Mouse (Mus musculus): ENCODE data around the gene Slc5a11. TPM values are rescaled to one million over a fixed set of nuclear protein-coding genes. Genes with fewer than 3 reads are reported as not detected.

The Slc5a11 gene
- polyA plus RNA-seq, 1 experiment from 2014 or later, result 0.70 TPM

- Histone ChIP-seq H3K27ac (no peak overlapping the region), H3K27me3 (no peaks in the 10 kb centered on the region), H3K4me3 (no peak overlapping the region), H3K4me1 (replicated peaks) (no peaks in the 10 kb centered on the region), H3K9me3 (no peaks in the 10 kb centered on the region), H3K9ac (no peak overlapping the region), H3K36me3 (no peaks in the 10 kb centered on the region), H3K4me2 (no peak overlapping the region)
- ATAC-seq (ENCODE audit: low FRiP score), result no peak
- WGBS, result 44% methylated on average over 2 of the region's 2 CpGs
Measured at GRCm38 (mm10) chr7:123248166-123248565, 33.6 kb downstream of the Slc5a11 start.

DNA sequence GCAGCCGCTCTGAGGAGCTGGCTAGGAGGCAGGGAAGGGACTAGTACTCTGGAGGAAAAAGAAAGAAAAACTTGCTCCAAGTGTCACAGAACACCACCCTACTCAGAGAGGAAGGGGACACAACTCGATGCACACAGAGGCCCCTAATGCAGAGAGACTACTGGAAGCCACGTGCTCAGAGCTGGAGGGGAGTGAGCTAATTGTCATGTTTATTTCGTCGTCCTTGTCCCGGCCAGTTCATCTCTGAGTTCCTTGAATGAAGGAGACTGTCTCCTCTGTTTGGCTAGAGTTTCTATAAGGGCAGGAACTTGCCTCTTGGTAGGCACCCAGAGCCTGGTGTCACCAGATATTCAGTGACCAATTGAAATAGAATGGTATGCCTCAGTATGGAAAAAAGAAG, 36.8 kb downstream of the Slc5a11 start:
- Histone ChIP-seq H3K27me3 (no peaks in the 10 kb centered on the region), H3K27ac (no peak overlapping the region), H3K9ac (no peak overlapping the region), H3K4me1 (replicated peaks) (0 out of 2 replicates have a peak, but pooled peaks cover 4% of the 10 kb centered on the region), H3K36me3 (no peaks in the 10 kb centered on the region), H3K4me2 (no peak overlapping the region), H3K4me3 (no peak overlapping the region), H3K9me3 (no peaks in the 10 kb centered on the region)
- WGBS, result 57% methylated on average over 6 of the region's 6 CpGs
- ATAC-seq (ENCODE audit: low FRiP score), result no peak

DNA sequence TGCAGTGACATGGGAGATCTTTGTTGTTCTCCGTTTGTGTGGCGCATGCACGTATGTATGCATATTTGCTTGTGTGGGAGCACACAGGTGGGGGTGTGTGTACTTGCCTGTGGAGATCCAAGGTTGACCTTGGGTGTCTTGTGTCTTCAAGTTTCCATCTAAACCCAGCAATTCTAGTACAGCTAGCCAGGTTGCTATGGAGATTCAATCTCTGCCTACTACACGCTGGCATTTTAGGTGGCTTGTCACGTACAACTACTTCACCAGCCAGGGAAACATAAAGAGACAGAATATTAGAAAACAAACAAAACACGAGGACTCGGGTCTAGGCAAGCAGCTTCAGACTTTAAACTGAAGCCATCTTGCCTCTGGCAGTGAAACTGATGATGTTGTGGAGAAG, 38.8 kb downstream of the Slc5a11 start:
- no peak for ATAC-seq (ENCODE audit: low FRiP score)
- no peaks in the 10 kb centered on the region for H3K27me3 ChIP-seq
- H3K9ac ChIP-seq, result no peak overlapping the region
- no peak overlapping the region for H3K4me3 ChIP-seq
- H3K36me3 ChIP-seq, result no peaks in the 10 kb centered on the region
- no peaks in the 10 kb centered on the region for H3K9me3 ChIP-seq
- 72% methylated on average over 7 of the region's 7 CpGs for WGBS
- 0 out of 2 replicates have a peak, but pooled peaks cover 4% of the 10 kb centered on the region for H3K4me1 ChIP-seq (replicated peaks)
- H3K27ac ChIP-seq, result no peak overlapping the region
- no peak overlapping the region for H3K4me2 ChIP-seq

- Histone ChIP-seq H3K9ac (no peak overlapping the region), H3K4me2 (no peak overlapping the region), H3K9me3 (no peaks in the 10 kb centered on the region), H3K4me1 (replicated peaks) (0 out of 2 replicates have a peak, but pooled peaks cover 4% of the 10 kb centered on the region), H3K27ac (no peak overlapping the region), H3K36me3 (no peaks in the 10 kb centered on the region), H3K27me3 (no peaks in the 10 kb centered on the region), H3K4me3 (no peak overlapping the region)
- ATAC-seq (ENCODE audit: low FRiP score), result no peak
- 91% methylated on average over 14 of the region's 14 CpGs for WGBS
Measured at GRCm38 (mm10) chr7:123254196-123254970, 39.8 kb downstream of the Slc5a11 start.

DNA sequence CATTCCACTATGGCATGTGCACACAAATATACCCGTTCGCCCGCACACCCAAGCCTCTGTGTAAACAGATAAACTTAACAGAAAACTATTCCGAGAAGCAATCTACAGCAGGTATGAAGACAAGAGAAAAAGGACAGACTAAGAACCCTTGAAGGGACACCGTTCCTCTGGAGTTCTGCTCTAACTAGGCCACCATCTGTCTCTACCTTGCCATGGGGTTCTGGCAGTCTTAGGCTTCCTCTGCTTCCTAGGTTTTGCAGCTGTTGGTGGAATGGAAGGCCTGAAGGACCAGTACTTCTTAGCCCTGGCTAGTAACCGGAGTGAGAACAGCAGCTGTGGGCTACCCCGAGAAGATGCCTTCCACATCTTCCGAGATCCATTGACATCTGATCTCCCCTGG, 43.5 kb downstream of the Slc5a11 start:
- H3K4me3 ChIP-seq, result no peak overlapping the region
- H3K4me1 ChIP-seq (replicated peaks), result 0 out of 2 replicates have a peak, but pooled peaks cover 4% of the 10 kb centered on the region
- H3K36me3 ChIP-seq, result no peaks in the 10 kb centered on the region
- H3K9ac ChIP-seq, result no peak overlapping the region
- WGBS, result 93% methylated on average over 8 of the region's 8 CpGs
- H3K27me3 ChIP-seq, result no peaks in the 10 kb centered on the region
- no peak overlapping the region for H3K4me2 ChIP-seq
- H3K27ac ChIP-seq, result no peak overlapping the region
- H3K9me3 ChIP-seq, result no peaks in the 10 kb centered on the region
- no peak for ATAC-seq (ENCODE audit: low FRiP score)

DNA sequence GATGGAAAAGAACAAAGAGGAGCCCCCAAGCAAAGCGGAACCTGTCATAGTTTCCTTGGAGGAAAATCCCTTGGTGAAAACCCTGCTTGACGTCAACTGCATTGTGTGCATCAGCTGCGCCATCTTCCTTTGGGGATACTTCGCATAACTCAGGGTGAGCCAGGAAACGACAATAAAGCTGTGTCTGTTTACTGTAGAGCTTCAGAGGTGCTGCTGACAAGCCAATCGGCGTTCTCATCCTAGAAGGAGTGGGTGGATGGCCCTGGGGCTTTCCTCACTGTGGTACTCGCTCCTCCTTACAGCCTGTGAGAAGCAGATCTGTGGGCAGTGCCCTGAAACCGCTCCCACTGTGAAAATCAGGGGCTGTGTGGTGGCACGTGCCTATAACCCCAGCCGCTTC, 58.5 kb downstream of the Slc5a11 start:
- H3K9me3 ChIP-seq, result no peaks in the 10 kb centered on the region
- no peak overlapping the region for H3K4me2 ChIP-seq
- H3K9ac ChIP-seq, result no peak overlapping the region
- H3K27me3 ChIP-seq, result no peaks in the 10 kb centered on the region
- WGBS, result 61% methylated on average over 11 of the region's 11 CpGs
- H3K4me3 ChIP-seq, result no peak overlapping the region
- ATAC-seq (ENCODE audit: low FRiP score), result no peak
- H3K27ac ChIP-seq, result no peak overlapping the region
- H3K36me3 ChIP-seq, result peaks cover 22% of the 10 kb centered on the region
- H3K4me1 ChIP-seq (replicated peaks), result peaks cover 6% of the 10 kb centered on the region; the same call in 1 of the 2 replicates

GRCm38 (mm10) chr7:123276568-123276967, 62.0 kb downstream of the Slc5a11 start:
- 92% methylated on average over 4 of the region's 4 CpGs for WGBS
- no peaks in the 10 kb centered on the region for H3K27me3 ChIP-seq
- no peak overlapping the region for H3K4me3 ChIP-seq
- no peak overlapping the region for H3K27ac ChIP-seq
- H3K36me3 ChIP-seq, result peaks cover 44% of the 10 kb centered on the region
- no peak for ATAC-seq (ENCODE audit: low FRiP score)
- H3K4me2 ChIP-seq, result no peak overlapping the region
- no peak overlapping the region for H3K9ac ChIP-seq
- peaks cover 6% of the 10 kb centered on the region; the same call in 1 of the 2 replicates for H3K4me1 ChIP-seq (replicated peaks)
- H3K9me3 ChIP-seq, result no peaks in the 10 kb centered on the region

GRCm38 (mm10) chr7:123279797-123280196, 65.2 kb downstream of the Slc5a11 start:
- Histone ChIP-seq H3K9ac (no peak overlapping the region), H3K4me1 (replicated peaks) (no peaks in the 10 kb centered on the region; the same call in 1 of the 2 replicates), H3K4me3 (no peak overlapping the region), H3K9me3 (no peaks in the 10 kb centered on the region), H3K27ac (no peak overlapping the region), H3K27me3 (no peaks in the 10 kb centered on the region), H3K4me2 (no peak overlapping the region), H3K36me3 (peaks cover 60% of the 10 kb centered on the region)
- no peak for ATAC-seq (ENCODE audit: low FRiP score)
- 90% methylated on average over 4 of the region's 4 CpGs for WGBS

DNA sequence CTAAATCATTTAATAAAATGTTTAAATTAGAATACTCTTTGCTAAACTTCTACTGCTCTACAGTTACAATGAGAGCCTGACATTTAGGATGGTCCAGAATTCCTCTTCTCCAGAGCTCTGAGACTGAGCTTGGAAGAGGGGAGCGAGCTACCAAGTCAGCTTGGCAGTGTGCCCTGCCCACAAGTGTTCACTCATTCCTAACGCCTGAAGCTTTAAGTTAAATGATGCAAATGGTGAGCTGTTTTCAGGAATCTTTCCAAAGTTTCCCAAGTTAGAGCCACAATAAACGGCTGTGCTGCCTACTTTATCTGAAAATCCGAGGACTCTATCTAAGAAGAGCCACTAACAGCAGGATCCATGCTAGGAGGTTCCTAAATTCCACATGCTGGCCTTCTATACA, 69.2 kb downstream of the Slc5a11 start:
- no peaks in the 10 kb centered on the region for H3K27me3 ChIP-seq
- no peak for ATAC-seq (ENCODE audit: low FRiP score)
- H3K4me2 ChIP-seq, result no peak overlapping the region
- WGBS, result 81% methylated on average over 4 of the region's 4 CpGs
- H3K27ac ChIP-seq, result no peak overlapping the region
- H3K4me1 ChIP-seq (replicated peaks), result peaks cover 4% of the 10 kb centered on the region
- H3K9me3 ChIP-seq, result no peaks in the 10 kb centered on the region
- peaks cover 57% of the 10 kb centered on the region for H3K36me3 ChIP-seq
- H3K9ac ChIP-seq, result no peak overlapping the region
- H3K4me3 ChIP-seq, result no peak overlapping the region

DNA sequence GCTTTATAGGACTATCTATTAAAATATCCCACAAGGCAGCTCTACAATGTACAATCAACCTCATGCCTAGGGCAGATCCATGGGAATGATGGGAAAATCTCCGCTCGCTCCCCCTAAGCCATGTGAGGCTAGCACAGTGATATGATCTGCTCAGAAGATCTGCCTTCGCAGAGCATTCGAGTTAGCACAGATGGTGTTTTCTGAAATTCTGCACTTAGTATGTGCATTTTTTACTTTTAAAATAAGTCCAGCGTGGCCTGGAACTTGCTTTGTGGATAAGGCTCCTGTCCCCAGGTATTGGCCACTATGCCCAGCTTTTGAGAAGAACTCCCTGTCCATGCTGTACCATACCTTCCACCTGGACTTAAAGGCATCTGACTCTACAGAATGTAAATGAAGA, 71.3 kb downstream of the Slc5a11 start:
- no peaks in the 10 kb centered on the region for H3K9me3 ChIP-seq
- H3K27ac ChIP-seq, result no peak overlapping the region
- H3K4me2 ChIP-seq, result no peak overlapping the region
- peaks cover 63% of the 10 kb centered on the region for H3K36me3 ChIP-seq
- no peak for ATAC-seq (ENCODE audit: low FRiP score)
- H3K27me3 ChIP-seq, result no peaks in the 10 kb centered on the region
- peaks cover 4% of the 10 kb centered on the region for H3K4me1 ChIP-seq (replicated peaks)
- 96% methylated on average over 5 of the region's 5 CpGs for WGBS
- H3K9ac ChIP-seq, result no peak overlapping the region
- H3K4me3 ChIP-seq, result no peak overlapping the region

DNA sequence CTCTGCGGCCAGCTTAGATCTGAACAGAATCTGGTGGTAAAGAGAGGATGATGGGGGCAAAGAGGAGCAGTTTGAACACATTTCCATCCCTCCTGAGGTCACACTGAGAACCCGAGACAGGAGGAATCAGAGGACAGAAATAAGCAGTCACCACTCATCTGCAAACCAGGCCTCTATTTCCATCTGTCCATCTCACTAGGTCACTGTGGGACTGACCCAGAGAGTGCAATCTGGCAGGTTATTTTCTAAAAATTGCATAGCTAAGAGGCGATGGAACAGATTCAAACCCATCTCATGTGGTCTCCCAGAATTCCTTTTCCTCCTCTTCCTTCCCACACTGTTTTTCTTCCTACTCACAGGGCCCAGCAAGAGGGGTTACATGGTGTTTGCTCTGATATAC, 73.3 kb downstream of the Slc5a11 start:
- Histone ChIP-seq H3K36me3 (peaks cover 75% of the 10 kb centered on the region), H3K4me2 (no peak overlapping the region), H3K9ac (no peak overlapping the region), H3K27ac (no peak overlapping the region), H3K9me3 (no peaks in the 10 kb centered on the region), H3K4me3 (no peak overlapping the region), H3K4me1 (replicated peaks) (peaks cover 4% of the 10 kb centered on the region), H3K27me3 (no peaks in the 10 kb centered on the region)
- WGBS, result 96% methylated on average over 3 of the region's 3 CpGs
- no peak for ATAC-seq (ENCODE audit: low FRiP score)

GRCm38 (mm10) chr7:123289176-123289575, 74.6 kb downstream of the Slc5a11 start:
- Histone ChIP-seq H3K36me3 (peaks cover 82% of the 10 kb centered on the region), H3K9ac (no peak overlapping the region), H3K4me3 (no peak overlapping the region), H3K4me1 (replicated peaks) (peaks cover 4% of the 10 kb centered on the region; the same call in 1 of the 2 replicates), H3K27ac (no peak overlapping the region), H3K4me2 (no peak overlapping the region), H3K27me3 (no peaks in the 10 kb centered on the region), H3K9me3 (no peaks in the 10 kb centered on the region)
- WGBS, result 79% methylated on average over 4 of the region's 4 CpGs
- ATAC-seq (ENCODE audit: low FRiP score), result no peak

DNA sequence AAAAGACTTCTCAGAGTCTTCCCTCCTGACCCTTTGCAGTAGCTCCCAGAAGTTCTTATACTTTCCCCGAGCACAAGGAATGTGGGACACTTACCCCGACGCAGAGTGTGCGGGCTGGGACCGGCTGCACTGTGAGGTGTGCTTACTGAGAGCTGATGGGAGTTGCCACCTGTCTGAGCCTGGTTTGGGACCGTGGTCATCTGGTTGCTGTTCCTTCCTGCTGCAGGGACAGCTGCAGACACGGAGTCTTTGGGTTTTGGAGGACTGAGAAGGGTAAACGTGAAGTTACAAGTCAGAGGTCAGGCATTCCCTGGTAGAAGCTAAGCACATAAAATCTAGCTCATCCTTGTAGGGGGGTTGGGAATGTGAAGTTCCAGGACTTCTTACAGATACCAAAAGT, 77.4 kb downstream of the Slc5a11 start:
- H3K36me3 ChIP-seq, result peaks cover 87% of the 10 kb centered on the region

More for the DNA sequence above, 77.4 kb downstream of the Slc5a11 start:
- H3K4me3 ChIP-seq, result no peak overlapping the region
- WGBS, result 89% methylated on average over 8 of the region's 8 CpGs
- H3K27me3 ChIP-seq, result no peaks in the 10 kb centered on the region
- no peak overlapping the region for H3K27ac ChIP-seq
- no peak overlapping the region for H3K4me2 ChIP-seq
- H3K9me3 ChIP-seq, result no peaks in the 10 kb centered on the region
- H3K9ac ChIP-seq, result no peak overlapping the region
- ATAC-seq (ENCODE audit: low FRiP score), result no peak
- no peaks in the 10 kb centered on the region for H3K4me1 ChIP-seq (replicated peaks)

Measured in hindbrain, embryonic 13.5 days (tissue).